Comparison of ENCODE assay signal across 14 mouse cellular contexts in the genomic region with DNA sequence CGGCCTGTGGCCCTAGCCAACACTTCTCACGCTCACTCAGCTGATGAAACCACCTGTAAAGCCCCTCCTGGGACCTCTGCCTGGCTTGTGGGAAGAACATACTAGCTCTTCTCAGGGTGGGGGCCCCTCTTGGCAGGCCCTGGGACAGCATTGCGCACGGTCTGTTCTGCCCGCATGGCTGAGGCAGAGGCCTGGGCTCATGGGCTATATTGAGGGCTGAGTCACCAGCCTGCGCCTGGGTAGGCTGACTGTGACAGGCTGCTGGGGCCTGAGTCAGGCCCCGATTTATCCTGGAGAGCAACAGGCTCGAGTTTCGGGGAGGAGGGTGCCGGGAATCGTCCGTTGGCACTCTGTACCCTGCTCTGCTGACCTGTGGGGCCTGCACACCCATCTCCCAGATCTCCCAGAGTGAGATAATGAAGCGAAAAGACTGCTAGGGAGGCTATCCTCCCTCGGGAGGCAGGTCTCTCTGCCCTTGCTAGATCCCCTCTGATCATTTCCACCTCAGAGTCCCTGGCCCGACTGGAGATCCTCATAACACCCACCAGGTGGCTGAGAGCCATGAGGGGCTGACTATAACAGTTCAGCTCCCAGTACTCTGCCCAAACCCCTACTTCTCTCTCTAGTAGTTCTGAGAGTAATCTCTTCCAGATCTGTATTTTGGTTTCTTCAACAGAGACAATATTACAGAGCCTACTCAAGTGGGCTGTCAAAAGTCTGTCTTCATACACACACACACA. TPM values are rescaled to one million over a fixed set of nuclear protein-coding genes. Genes with fewer than 3 reads are reported as not detected.
A peak's percentile ranks its signal among the peaks of the same experiment; 100 is the strongest.
DNase-seq lines count a peak whose midpoint lies in the region; ATAC-seq lines count a peak whose summit lies in the region.
"Had no signal": no experiment of that assay in that cellular context is flagged by ENCODE, and none has a peak within 500 bp of the region (broad histone marks: within the 10 kb centered on the region; RNA-seq: fewer than 3 reads in every experiment).

No protein-coding gene starts in this region.

- no peak overlapping the region for H3K27ac ChIP-seq in hindbrain, embryonic 11.5 days (ENCODE audit: low read depth, low read length)
- no peak overlapping the region for H3K27ac ChIP-seq in hindbrain, embryonic 12.5 days
- peak overlapping the region; percentile 93 for H3K27ac ChIP-seq in heart, embryonic 10.5 days
- H3K27ac ChIP-seq: forebrain, embryonic 15.5 days; lung, embryonic 15.5 days had no signal

- 47% methylated on average over 15 of the region's 15 CpGs for WGBS in hindbrain, embryonic 11.5 days
- 43% methylated on average over 15 of the region's 15 CpGs for WGBS in hindbrain, embryonic 12.5 days
- 25% methylated on average over 15 of the region's 15 CpGs for WGBS in heart, embryonic 10.5 days

- no peak overlapping the region for H3K4me3 ChIP-seq in hindbrain, embryonic 11.5 days (ENCODE audit: low read depth, low read length)
- no peak overlapping the region for H3K4me3 ChIP-seq in hindbrain, embryonic 12.5 days
- peak overlapping the region; percentile 33 for H3K4me3 ChIP-seq in heart, embryonic 10.5 days
- H3K4me3 ChIP-seq: forebrain, embryonic 15.5 days; lung, embryonic 15.5 days had no signal

- DNase-seq in hindbrain, embryonic 11.5 days (ENCODE audit: low spot score) = peak; percentile 10
- peak; percentile 35 for DNase-seq in embryo, embryonic 10.5 days (ENCODE audit: low spot score)
- no peak for DNase-seq in heart, embryonic 10.5 days (ENCODE audit: low spot score)
- peak; percentile 23 for DNase-seq in mesoderm, embryonic 11.5 days (ENCODE audit: low read depth, low spot score)
- DNase-seq in layer of hippocampus, postnatal 10 days (ENCODE audit: low spot score in 2 of 2) = no peak
- DNase-seq in adrenal gland, postnatal 14 days = no peak
- DNase-seq: cerebellum, adult 8-10 months had no signal

- H3K4me1 ChIP-seq in hindbrain, embryonic 11.5 days (replicated peaks; ENCODE audit: control insufficient read depth, insufficient read depth, low read length) = peaks cover 20% of the 10 kb centered on the region
- H3K4me1 ChIP-seq in hindbrain, embryonic 12.5 days = peaks cover 41% of the 10 kb centered on the region
- peaks cover 58% of the 10 kb centered on the region for H3K4me1 ChIP-seq in heart, embryonic 10.5 days

- H3K9me3 ChIP-seq in hindbrain, embryonic 11.5 days (ENCODE audit: control insufficient read depth, low read length) = no peaks in the 10 kb centered on the region
- H3K9me3 ChIP-seq in hindbrain, embryonic 12.5 days (replicated peaks) = no peaks in the 10 kb centered on the region
- no peaks in the 10 kb centered on the region for H3K9me3 ChIP-seq in heart, embryonic 10.5 days
- H3K9me3 ChIP-seq: forebrain, embryonic 15.5 days; lung, embryonic 15.5 days had no signal

- no peaks in the 10 kb centered on the region for H3K36me3 ChIP-seq in hindbrain, embryonic 11.5 days (ENCODE audit: control insufficient read depth, insufficient read depth, low read length)
- no peaks in the 10 kb centered on the region for H3K36me3 ChIP-seq in hindbrain, embryonic 12.5 days
- H3K36me3 ChIP-seq in heart, embryonic 10.5 days = no peaks in the 10 kb centered on the region; the same call in 1 of the 2 replicates
- H3K36me3 ChIP-seq: forebrain, embryonic 15.5 days; lung, embryonic 15.5 days had no signal

- H3K27me3 ChIP-seq in hindbrain, embryonic 11.5 days (ENCODE audit: control insufficient read depth, insufficient read depth, low read length) = peaks cover 30% of the 10 kb centered on the region
- peaks cover 56% of the 10 kb centered on the region for H3K27me3 ChIP-seq in hindbrain, embryonic 12.5 days
- H3K27me3 ChIP-seq in heart, embryonic 10.5 days (ENCODE audit: insufficient read depth, poor library complexity, severe bottlenecking) = peaks cover 28% of the 10 kb centered on the region

- ATAC-seq in hindbrain, embryonic 11.5 days (ENCODE audit: low FRiP score) = no peak
- ATAC-seq in hindbrain, embryonic 12.5 days (ENCODE audit: low FRiP score) = no peak
- no peak for ATAC-seq in erythroblast, adult 5-6 weeks (replicated peaks; ENCODE audit: low FRiP score, poor library complexity, severe bottlenecking)
- ATAC-seq: forebrain, embryonic 15.5 days; inflammation-experienced regulatory T-cells, adult 6 months had no signal

- H3K4me2 ChIP-seq in hindbrain, embryonic 11.5 days (replicated peaks; ENCODE audit: low read depth, low read length) = no peak overlapping the region
- no peak overlapping the region for H3K4me2 ChIP-seq in hindbrain, embryonic 12.5 days (replicated peaks)
- H3K4me2 ChIP-seq: forebrain, embryonic 15.5 days; lung, embryonic 15.5 days had no signal

- no peak overlapping the region for H3K9ac ChIP-seq in hindbrain, embryonic 11.5 days (ENCODE audit: low read depth, low read length)
- H3K9ac ChIP-seq in hindbrain, embryonic 12.5 days = no peak overlapping the region
- H3K9ac ChIP-seq: forebrain, embryonic 15.5 days; lung, embryonic 15.5 days had no signal

RNA-seq across cellular contexts. Expression of gene Flnc, which starts 2.2 kb away (rescaled TPM):
- 2.5 and 2.9 TPM in 2 replicates for polyA plus RNA-seq in hindbrain, embryonic 11.5 days (2014; fragmentation: Nextera tagmentation; extraction: Ambion mirVana)
- polyA plus RNA-seq in hindbrain, embryonic 12.5 days (2016; fragmentation: Nextera tagmentation; extraction: Ambion mirVana) = 11.8 and 14.5 TPM in 2 replicates
- polyA plus RNA-seq in heart, embryonic 10.5 days (2016; fragmentation: Nextera tagmentation; extraction: Ambion mirVana) = 40.2 and 83.3 TPM in 2 replicates
- 1 to 10 TPM; 4.0 to 4.4 TPM for total RNA-seq in layer of hippocampus, postnatal 10 days (2021)
- total RNA-seq in erythroblast, adult 5-6 weeks (2015; ENCODE audit: low replicate concordance) = not detected in 2 replicates
- total RNA-seq in erythroblast, adult 5-6 weeks (2017; ENCODE audit: low replicate concordance) = not detected in 2 replicates
- 4.2 and 5.3 TPM in 2 replicates for total RNA-seq in adrenal gland, postnatal 14 days (2021)
- polyA plus RNA-seq: inflammation-experienced regulatory T-cells, adult 6 months had no signal

RNA-seq across cellular contexts. Expression of gene Ccdc136, which starts 34.7 kb away (rescaled TPM):
- 25.4 and 27.0 TPM in 2 replicates for polyA plus RNA-seq in hindbrain, embryonic 11.5 days (2014; fragmentation: Nextera tagmentation; extraction: Ambion mirVana)
- 35.6 and 36.0 TPM in 2 replicates for polyA plus RNA-seq in hindbrain, embryonic 12.5 days (2016; fragmentation: Nextera tagmentation; extraction: Ambion mirVana)
- 23.4 and 30.3 TPM in 2 replicates for polyA plus RNA-seq in heart, embryonic 10.5 days (2016; fragmentation: Nextera tagmentation; extraction: Ambion mirVana)
- total RNA-seq in layer of hippocampus, postnatal 10 days (2021) = 10 to 100 TPM; 60.7 to 66.7 TPM
- total RNA-seq in erythroblast, adult 5-6 weeks (2015; ENCODE audit: low replicate concordance) = not detected in 2 replicates
- not detected in 2 replicates for total RNA-seq in erythroblast, adult 5-6 weeks (2017; ENCODE audit: low replicate concordance)
- 4.9 and 6.3 TPM in 2 replicates for total RNA-seq in adrenal gland, postnatal 14 days (2021)

RNA-seq across cellular contexts. Expression of gene Atp6v1f, which starts 36.7 kb away (rescaled TPM):
- 209 and 215 TPM in 2 replicates for polyA plus RNA-seq in hindbrain, embryonic 11.5 days (2014; fragmentation: Nextera tagmentation; extraction: Ambion mirVana)
- 215 and 230 TPM in 2 replicates for polyA plus RNA-seq in hindbrain, embryonic 12.5 days (2016; fragmentation: Nextera tagmentation; extraction: Ambion mirVana)
- 214 and 228 TPM in 2 replicates for polyA plus RNA-seq in heart, embryonic 10.5 days (2016; fragmentation: Nextera tagmentation; extraction: Ambion mirVana)
- 100 to 1,000 TPM; 221 to 225 TPM for total RNA-seq in layer of hippocampus, postnatal 10 days (2021)
- 61.9 and 77.2 TPM in 2 replicates for total RNA-seq in erythroblast, adult 5-6 weeks (2015; ENCODE audit: low replicate concordance)
- 27.2 and 37.2 TPM in 2 replicates for total RNA-seq in erythroblast, adult 5-6 weeks (2017; ENCODE audit: low replicate concordance)
- total RNA-seq in adrenal gland, postnatal 14 days (2021) = 169 and 183 TPM in 2 replicates

RNA-seq across cellular contexts. Expression of gene Atp6v1fnb, which starts 40.4 kb away (rescaled TPM):
- not detected in 2 replicates for polyA plus RNA-seq in hindbrain, embryonic 11.5 days (2014; fragmentation: Nextera tagmentation; extraction: Ambion mirVana)
- polyA plus RNA-seq in hindbrain, embryonic 12.5 days (2016; fragmentation: Nextera tagmentation; extraction: Ambion mirVana) = 0.43 TPM in 1 of 2 replicates, not detected in the other
- not detected in 2 replicates for polyA plus RNA-seq in heart, embryonic 10.5 days (2016; fragmentation: Nextera tagmentation; extraction: Ambion mirVana)
- not detected for total RNA-seq in layer of hippocampus, postnatal 10 days (2021)
- total RNA-seq in erythroblast, adult 5-6 weeks (2015; ENCODE audit: low replicate concordance) = not detected in 2 replicates
- not detected in 2 replicates for total RNA-seq in erythroblast, adult 5-6 weeks (2017; ENCODE audit: low replicate concordance)
- total RNA-seq in adrenal gland, postnatal 14 days (2021) = not detected in 2 replicates
- polyA plus RNA-seq: forebrain, embryonic 15.5 days; inflammation-experienced regulatory T-cells, adult 6 months; lung, embryonic 15.5 days; stomach, embryonic 16.5 days had no signal

RNA-seq across cellular contexts. Expression of gene Opn1sw, which starts 42.6 kb away (rescaled TPM):
- 0.10 and 0.31 TPM in 2 replicates for polyA plus RNA-seq in hindbrain, embryonic 11.5 days (2014; fragmentation: Nextera tagmentation; extraction: Ambion mirVana)
- polyA plus RNA-seq in hindbrain, embryonic 12.5 days (2016; fragmentation: Nextera tagmentation; extraction: Ambion mirVana) = 0.25 and 0.38 TPM in 2 replicates
- 0.11 and 0.37 TPM in 2 replicates for polyA plus RNA-seq in heart, embryonic 10.5 days (2016; fragmentation: Nextera tagmentation; extraction: Ambion mirVana)
- total RNA-seq in layer of hippocampus, postnatal 10 days (2021) = 1 to 10 TPM in 1 of 2 experiments, under 1 TPM in 1; 0.54 to 1.1 TPM
- total RNA-seq in erythroblast, adult 5-6 weeks (2015; ENCODE audit: low replicate concordance) = not detected in 2 replicates
- not detected in 2 replicates for total RNA-seq in erythroblast, adult 5-6 weeks (2017; ENCODE audit: low replicate concordance)
- not detected in 2 replicates for total RNA-seq in adrenal gland, postnatal 14 days (2021)
- total RNA-seq: adrenal gland, adult 18-20 months had no signal

Comparison
In these comparisons a context has a peak if more than half of its experiments do, and no peak if none do; other contexts are left out.
1. DNase-seq: peak in hindbrain, embryonic 11.5 days (single experiment), embryo, embryonic 10.5 days (single experiment) and mesoderm, embryonic 11.5 days (single experiment); none in heart, embryonic 10.5 days (single experiment), layer of hippocampus, postnatal 10 days (0 of 2) and adrenal gland, postnatal 14 days (single experiment).